Mouse (Mus musculus) left cerebral cortex, postnatal 14 days (tissue): ENCODE measurements around the gene Tmem43. TPM values are rescaled to one million over a fixed set of nuclear protein-coding genes. Genes with fewer than 3 reads are reported as not detected.
A peak's percentile ranks its signal among the peaks of the same experiment; 100 is the strongest.

Source experiments
- DNase-seq, 2 experiments: peaks; one replicate each; pipeline ENCODE4 v3.0.0; 2021 to 2022; ENCODE audit warnings: low spot score in 2 of 2, mixed read lengths in 1 of 2
- intact Hi-C: fragments of 180-260 bp; cut with DNase I; formaldehyde crosslinking; loops from one replicate; pipeline ENCODE4 v1.15.1; 2025
- total RNA-seq, 2 experiments: library from RNA; stranded (reverse); gene quantifications; 2 replicates each; pipeline ENCODE4 v1.2.3; 2021

The Tmem43 gene
- total RNA-seq, 2 experiments from 2014 or later: 23.0 to 26.7 TPM

DNA sequence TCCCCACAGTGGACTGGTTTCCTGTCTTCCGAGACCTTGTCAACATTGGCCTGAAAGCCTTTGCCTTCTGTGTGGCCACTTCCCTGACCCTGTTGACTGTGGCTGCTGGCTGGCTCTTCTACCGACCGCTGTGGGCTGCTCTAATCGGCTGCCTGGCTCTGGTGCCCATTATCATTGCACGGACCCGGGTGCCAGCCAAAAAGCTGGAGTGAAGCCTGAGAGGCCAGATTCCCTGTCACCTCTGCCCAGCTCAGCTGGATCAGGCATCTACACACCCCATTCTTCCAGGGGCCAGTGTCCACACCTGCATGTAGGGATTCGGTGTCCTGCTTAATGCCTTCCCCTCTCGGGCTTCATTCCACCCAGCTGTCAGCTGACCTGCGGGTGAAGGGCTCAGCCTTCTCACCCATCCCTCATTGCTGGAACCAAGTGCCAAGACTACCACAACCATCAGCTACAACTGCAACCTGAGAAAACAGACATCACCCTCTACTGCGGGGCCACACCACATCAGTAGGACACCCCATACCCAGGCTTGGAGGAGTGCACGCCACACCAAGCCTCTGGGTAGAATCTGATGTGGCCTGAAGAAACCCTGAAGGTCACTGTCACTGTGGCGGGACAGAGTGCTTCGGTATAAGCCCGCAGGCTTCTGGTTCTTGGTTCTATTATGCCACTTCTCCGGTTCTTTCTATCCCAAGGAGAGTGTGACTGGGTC is 13.4 kb downstream of the Tmem43 start:
- DNase-seq: no peak
- intact Hi-C loops: no loop called here

DNA sequence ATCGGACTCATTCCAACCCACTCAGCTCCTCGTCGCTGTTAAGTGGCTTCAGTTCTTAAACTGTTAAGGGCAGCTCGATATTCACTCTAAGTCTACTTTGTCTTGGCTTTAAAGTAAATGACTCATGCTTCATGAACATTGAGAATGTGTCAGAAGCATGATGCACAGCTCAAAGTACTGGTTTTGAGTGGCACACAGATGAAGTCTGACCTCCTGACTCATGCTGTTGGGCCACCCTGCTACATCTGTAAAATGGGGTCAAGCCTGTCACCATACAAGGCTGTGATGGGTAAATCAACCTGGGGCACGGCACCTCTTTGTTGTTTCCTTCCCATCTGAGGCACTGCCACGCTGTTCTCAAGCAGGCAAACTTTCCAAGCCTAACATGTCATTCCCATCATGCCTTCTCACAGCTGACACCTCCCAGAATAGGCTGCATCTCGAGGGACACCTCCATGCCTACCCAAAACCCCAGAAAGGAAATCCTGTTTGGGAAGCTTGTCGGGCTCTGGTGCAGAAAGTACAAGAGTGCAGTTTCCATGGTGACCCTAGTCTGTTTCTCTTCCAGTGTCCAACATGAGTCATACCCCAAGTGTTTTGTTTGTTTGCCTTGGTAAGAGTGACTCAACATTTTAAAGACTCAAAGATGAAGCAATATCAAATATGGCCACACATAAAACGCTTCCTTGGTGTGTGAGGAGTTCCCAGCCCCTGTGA is 15.2 kb downstream of the Tmem43 start:
- DNase-seq: peak; percentile 19 to 83
- intact Hi-C loops: no loop called here

DNA sequence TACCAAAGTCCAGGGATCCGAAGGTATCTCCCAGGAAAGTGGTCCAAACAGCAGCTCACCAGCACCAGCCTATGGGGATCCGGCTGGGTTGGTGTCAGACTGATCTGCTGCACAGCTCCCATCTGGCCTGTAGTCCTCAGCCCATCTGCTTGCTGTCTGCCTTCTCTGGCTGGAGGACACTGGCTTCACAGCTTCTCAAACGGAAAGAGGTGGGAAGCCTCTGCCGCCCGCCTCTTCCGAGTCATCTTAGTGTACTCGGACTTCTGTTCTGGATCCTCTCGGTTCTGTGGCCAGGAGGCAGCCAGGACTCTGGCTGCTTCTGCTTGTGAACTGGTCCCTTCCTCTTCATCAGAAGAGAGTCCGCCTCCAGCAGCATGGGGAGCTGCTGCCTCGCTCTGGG is 16.4 kb downstream of the Tmem43 start:
- intact Hi-C loops: no loop called here
- peak; percentile 35 to 42 for DNase-seq

DNA sequence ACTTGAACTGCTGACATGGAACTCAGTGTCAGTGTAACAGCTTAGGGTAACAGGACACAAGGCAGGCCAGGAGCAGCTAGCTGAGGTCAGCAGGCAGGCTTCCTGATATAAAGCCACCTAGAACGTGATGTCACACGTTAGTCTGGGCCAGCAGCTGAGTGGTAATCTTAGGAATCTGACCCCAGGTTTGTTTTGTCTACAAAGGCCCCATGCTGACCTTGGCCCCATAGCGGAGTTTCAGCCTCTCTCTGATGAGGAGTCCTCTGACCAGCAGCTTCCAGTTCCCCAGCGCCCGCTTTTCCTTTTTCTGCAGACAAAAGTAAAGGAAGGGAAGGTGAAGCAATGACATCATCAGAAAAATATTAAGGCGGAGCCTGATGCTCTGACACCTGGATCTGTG is 17.5 kb downstream of the Tmem43 start:
- DNase-seq: no peak

DNA sequence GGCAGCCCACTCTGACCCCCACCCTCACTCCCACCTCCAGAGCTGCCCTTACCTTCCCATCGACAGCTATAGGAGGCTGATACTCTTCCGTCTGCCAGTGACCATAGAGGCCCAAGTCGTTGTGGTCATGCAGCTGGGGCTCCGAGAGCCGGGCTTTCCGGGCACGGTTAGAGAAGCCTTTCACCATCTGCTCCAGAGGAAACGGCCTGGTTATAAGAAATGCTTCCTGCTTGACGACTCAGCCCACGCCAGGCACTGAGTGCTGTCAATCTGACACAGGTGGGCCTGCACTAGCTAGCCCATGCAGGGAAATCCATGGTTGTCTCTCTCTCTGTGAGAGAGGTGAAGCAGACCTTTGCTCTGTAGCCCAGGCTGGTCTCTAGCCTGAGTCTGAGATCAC is 19.6 kb downstream of the Tmem43 start:
- intact Hi-C loops: no loop called here

More for the DNA sequence above, 17.5 kb downstream of the Tmem43 start:
- intact Hi-C loops: no loop called here

DNA sequence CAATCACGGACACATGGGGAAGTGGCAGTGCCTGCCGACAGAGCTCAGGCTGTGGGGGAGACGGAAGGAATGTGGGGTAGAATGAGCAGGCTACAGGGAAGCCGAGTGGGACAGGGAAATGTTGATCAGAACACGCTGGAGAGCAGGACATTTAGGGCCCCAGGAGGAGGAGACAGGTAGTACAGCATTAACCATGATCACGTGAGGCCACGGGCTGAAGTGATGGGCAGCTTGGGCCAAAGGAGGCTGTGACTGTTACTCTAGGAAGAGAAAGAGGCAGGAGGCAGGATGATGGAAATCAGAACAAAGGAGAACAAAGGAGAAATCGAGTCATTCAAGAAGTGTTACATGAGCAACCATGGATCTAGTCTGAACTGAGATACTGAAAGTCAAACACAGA is 21.0 kb downstream of the Tmem43 start:
- intact Hi-C loops: no loop called here
- no peak for DNase-seq

More for the DNA sequence above, 19.6 kb downstream of the Tmem43 start:
- no peak for DNase-seq

DNA sequence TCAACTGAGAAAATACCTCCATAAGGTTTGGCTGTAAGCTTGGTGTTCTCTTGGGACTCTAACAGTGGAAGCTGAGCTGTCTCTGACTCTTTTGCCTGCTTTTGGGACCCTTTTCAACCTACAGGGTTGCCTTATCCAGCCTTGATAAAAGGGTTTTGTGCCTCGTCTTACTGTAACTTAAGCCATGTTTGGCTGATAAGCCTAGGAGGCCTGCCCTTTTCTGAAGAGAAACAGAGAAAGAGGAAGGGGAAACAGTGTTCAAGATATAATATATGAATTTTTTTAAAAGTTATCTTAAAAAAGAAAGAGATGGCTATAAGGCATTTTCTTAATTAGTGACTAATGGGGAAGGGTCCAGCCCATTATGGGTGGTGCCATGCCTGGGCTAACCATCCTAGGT is 29.8 kb downstream of the Tmem43 start:
- intact Hi-C loops: no loop called here
- DNase-seq: no peak

DNA sequence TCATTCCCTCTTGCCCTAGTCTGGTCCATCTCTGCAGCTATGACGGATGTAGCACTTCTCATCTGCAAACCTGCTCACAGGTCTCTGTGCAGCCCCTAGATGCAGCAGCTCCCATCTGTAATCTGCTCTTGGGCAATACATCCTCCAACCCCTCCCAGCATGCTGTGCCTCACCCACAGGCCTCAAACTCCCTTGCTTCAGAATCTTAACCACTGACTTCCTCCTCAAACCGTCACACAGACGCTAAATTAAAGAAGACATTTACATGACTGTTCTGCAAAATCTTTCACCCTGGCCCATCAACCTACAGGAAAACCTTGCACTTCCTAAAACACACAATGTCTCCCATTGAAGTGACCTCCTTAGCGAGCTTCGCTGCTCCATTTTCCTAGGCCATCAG is 32.5 kb downstream of the Tmem43 start:
- DNase-seq: no peak
- intact Hi-C loops: no loop called here

DNA sequence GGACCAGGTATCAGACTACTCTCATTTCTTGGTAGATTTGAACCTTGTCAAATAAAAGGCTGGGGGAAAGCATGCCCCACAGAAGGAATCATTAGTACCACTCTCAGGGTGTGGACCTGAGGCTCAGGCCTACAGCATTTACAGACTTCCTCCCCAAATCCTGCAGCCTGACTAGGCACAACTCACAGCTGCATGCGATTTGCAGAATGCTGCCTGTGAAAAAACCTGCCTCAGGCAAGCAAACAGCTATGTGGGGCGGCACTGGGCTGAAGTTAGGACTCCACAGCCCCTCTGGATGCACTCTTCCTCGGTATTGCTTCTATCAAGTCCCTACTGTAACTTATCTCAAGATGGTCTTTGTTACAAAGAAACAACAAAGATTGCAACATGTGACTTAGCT is 34.5 kb downstream of the Tmem43 start:
- intact Hi-C loops: no loop called here
- DNase-seq: no peak

DNA sequence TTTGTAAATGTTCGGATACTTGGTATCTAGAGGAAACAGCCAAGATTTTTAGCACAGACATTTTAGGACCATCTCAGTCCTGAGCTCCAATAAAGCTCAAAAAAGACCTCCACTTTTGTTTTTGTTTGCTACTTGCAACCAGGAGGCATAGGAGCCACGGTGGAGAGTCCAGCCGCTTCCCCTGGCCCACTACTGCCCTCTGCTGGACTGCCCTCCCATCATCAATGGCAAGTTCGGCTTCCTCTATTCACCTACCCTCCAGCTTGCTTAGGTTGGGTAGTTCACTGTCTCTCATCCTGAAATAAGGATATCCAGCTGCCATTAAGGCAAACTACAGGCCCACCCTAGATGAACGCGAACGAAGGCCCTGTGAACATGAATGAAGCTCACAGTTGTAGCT is 35.8 kb downstream of the Tmem43 start:
- intact Hi-C loops: no loop called here
- DNase-seq: peak in 1 of 2 experiments; percentile 60

DNA sequence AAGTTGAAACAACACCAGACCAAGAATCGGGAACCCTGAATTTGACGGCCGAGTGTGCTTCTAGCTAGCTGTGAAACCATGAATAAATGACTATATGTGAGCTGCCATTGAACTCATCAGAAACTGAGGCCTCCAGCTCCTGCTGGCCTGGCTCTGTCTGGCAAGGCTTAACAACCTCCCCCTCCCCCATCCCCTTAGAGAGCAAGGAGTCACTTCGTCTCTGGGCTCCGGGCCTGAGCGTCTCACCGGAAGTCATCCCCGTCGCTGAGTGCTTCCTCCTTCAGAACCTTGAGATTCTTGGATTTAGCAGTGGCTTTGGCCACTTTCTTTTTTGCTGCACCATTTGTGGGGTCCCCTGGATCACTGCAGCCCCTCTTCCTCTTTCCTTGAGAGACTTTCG is 36.7 kb downstream of the Tmem43 start:
- no peak for DNase-seq
- intact Hi-C loops: no loop called here

DNA sequence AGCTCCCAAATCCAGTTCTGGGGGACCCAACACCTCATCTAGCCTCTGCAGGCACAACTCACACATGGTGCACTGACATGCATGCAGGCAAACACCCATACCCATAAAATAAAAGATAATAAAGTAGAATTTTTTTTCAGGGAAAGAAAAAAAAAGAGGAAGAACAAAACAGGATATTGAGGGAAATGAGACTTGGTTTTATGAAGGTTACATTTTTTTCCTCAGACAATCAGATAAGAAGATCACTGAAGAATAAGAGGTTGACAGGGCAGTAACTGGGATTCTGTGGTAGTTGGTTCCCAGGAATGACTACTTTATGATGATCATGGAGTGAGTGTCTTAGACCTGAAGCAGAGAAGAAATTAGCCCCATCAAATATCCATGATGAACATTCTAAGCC is 40.6 kb downstream of the Tmem43 start:
- intact Hi-C loops: no loop called here
- DNase-seq: no peak

DNA sequence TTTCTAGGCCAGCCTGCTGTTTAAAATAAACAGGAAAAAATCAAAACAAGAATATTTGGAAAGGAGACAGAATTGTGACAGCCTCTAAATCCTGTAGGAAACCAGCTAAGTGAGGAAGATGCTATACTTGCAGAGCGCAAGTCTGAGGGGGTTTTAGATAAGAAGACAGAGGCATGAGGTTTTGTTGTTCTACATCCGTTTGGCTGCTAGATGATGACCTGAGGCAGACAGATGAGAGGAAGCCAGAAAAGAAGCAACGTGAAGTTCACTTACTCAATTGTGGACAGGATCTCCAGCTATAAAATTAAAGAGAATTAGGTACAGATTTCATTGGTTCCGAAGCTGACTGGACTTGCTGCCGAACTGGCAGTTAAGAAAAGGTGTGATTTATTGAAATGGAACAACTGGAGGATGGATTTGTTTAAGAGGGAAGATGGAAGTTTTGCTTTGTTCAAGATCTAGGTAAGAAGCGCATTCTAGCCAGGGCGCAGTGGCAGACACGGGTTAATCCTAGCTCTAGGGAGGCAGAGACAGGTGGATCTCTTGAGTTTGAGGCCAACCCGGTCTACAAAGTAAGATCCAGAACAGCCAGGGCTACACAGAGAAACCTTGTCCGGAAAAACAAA is 41.3 kb downstream of the Tmem43 start:
- no peak for DNase-seq
- intact Hi-C loops: no loop called here

DNA sequence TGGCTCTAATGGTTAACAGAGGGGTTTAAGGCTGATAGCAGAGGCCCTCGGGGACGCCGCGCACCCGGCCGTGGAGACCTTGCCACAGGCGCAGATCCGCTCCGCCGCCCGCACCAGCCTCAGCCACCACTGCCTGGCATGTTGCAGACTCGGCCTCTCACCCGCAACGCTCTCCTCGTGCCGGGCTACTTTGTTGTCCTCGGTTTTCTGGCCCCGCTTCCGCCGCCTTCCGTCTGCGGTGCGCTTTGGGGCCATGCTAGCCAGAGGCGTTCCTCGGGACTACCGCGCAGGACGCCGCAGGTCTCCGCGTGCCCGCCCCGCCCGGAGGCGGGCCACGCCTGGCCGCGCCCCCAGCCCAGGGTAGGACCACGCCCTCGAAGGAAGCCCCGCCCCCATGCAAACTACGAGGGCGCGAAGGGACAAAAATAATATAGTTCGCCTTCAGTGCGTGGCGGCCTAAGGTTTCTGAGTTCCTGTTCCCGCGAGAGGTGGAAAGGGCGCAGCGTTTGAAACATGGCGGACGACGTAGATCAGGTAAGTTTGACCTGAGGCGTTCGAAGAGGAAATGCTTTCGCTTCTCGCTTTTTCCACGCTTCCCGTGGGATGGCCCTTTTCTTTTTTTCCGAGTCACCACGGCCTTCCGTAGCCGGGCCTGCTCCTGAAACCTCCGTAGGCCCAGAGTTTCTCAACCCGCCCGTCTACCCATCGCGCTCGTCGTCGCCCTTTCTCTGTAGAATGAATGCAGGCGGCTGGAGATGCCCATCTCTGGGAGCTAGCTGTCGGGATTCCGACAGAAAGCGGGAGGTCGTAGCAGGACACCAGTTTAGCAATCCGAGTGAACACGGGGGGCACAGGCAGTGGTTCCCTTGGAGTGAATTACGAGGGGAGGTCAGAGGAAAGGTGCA is 42.3 kb downstream of the Tmem43 start, which contains the start of the genes Xpc and Lsm3:
Gene Xpc (minus strand): TSS at position 344 of the 905 bp plus-strand sequence.
Gene Lsm3 (plus strand): TSS at position 384 of the 905 bp plus-strand sequence.
- intact Hi-C loops: no loop called here
- DNase-seq: peak; percentile 98

DNA sequence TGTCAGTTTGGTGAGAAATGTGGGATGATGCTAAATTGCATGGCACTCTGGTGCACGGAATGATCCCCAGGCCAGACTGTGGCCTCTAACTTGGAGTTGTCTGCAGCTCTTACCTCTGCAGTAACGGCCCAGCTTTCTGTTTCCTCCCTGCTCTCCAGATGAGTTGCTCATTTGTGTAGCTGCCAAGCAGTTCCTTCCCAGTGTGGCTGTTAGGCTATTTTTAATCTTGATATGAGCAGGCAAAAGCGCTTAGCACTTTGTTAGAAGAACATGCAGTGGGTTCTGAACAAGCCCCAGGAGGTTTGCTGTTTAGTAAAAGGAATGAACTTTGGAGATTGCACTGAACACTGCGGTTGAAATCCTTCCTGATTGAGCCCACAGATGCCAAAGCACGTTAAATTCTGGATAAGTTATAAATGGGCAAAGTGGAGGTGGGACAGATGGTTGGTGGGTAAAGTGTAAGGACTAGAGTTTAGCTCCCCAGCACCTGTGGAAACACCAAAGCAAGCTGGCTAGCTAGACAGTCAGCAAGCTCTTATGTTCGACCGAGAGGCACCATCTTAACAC is 45.0 kb downstream of the Tmem43 start:
- peak; percentile 12 to 57 for DNase-seq
- intact Hi-C loops: no loop called here

DNA sequence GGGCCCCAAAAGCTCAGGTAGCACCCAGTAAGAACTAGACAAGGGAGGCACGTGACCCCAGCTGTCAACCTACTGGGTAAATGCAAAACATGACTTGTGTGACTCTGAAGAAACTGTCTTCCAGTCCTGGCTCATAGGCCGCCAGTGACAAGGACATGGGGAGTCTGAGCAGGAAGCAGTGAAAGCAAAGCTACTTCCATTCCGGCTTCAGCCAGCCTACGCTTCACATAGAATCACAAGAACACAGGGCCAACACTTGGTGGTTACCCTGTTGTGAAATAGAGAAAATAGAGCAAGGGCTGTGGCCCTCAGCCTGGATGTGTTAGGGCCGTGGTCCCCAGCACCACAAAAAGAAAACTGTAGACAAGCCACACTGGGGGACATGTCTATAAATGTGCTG is 49.3 kb downstream of the Tmem43 start:
- DNase-seq: no peak
- intact Hi-C loops: no loop called here

DNA sequence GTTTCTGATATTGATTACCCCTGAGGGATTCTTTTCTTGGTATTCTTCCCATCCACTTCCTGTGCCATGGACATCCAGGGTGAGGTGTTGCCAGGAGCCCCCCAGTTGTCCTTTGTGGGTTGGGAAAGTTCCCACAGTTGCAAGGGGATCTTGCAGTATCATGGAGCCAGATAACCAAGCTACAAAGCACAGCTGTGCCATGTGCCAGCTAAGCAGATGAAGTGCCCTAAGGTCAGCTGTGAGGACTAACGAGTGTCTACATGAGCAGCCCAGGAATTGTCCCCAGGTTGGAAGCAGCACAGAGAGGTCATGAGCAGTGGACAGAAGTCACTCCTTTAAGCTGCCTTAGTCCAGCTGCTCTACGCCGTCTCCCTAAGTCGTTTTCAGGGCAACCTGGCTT is 52.0 kb downstream of the Tmem43 start:
- no peak for DNase-seq
- intact Hi-C loops: loop anchor here (5.0 kb wide), 1 partner anchor 157 kb away; the partner anchor contains the start of gene Slc6a6

DNA sequence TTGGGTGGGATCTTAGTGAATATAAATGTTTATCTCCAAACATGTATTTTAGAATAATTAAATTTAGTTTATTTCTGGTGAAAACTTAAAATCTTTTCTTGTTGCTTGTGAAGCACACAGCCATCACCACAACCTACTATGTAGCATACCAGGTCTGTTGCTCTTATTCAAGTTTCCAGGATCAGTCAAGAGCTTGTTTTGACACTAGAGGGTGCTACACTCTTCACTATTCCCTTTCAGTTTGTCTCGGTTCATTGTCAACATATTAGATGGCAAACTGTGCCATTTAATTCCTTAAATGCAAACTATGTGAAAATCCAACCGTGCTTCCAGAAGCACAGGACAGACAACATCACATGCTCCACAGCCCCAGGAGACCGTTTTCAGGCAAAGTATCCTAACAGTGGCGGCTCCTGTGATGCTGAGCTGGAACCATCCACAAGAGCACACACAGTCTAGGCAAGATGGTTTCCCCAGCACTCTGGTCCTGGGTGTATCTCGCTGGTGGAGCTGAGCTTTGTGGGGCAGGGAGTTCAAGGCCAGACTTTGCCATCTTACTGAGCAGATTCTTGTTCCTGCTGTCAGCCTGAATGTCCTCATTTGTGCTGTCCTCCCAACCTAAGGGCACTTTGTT is 53.8 kb downstream of the Tmem43 start:
- intact Hi-C loops: loop anchor here (1.0 to 5.0 kb wide), 2 partner anchors 155 to 214 kb away; partner anchors contain the start of gene Slc6a6

More for the DNA sequence above, 53.8 kb downstream of the Tmem43 start:
- DNase-seq: peak; percentile 46 to 84
